Mouse (Mus musculus) hindbrain, embryonic 15.5 days (tissue): ENCODE measurements around the gene Clns1a. TPM values are rescaled to one million over a fixed set of nuclear protein-coding genes. Genes with fewer than 3 reads are reported as not detected.

Experiments used
- ATAC-seq: fragments of 200-750 bp; cut with Nextera tagmentation; 2 replicates; pipeline ENCODE4 v1.8.0; 2017; ENCODE audit warnings: low read depth, moderate number of reproducible peaks, moderate TSS enrichment; ENCODE audit not compliant: low FRiP score
- H3K27ac ChIP-seq: fragments of 300-500 bp; sonication (generic); replicated peaks from 2 replicates; pipeline ENCODE4 v1.5.1; 2015; ENCODE audit warnings: mild to moderate bottlenecking, inconsistent platforms
- H3K27me3 ChIP-seq: fragments of 300-500 bp; sonication (generic); 2 replicates; pipeline ENCODE4 v1.6.1; 2015; ENCODE audit warnings: control low read depth, inconsistent platforms
- H3K36me3 ChIP-seq: fragments of 300-500 bp; sonication (generic); 2 replicates; pipeline ENCODE4 v1.6.1; 2015; ENCODE audit warnings: control low read depth, inconsistent platforms
- H3K4me1 ChIP-seq: fragments of 300-500 bp; sonication (generic); replicated peaks from 2 replicates; pipeline ENCODE4 v1.6.1; 2015; ENCODE audit warnings: control low read depth, inconsistent platforms
- H3K4me2 ChIP-seq: fragments of 300-500 bp; sonication (generic); 2 replicates; pipeline ENCODE4 v1.6.1; 2015; ENCODE audit warnings: moderate library complexity, mild to moderate bottlenecking, inconsistent platforms
- H3K4me3 ChIP-seq: fragments of 300-500 bp; sonication (generic); 2 replicates; pipeline ENCODE4 v1.5.1; 2015; ENCODE audit warnings: mild to moderate bottlenecking, inconsistent platforms
- H3K9ac ChIP-seq: fragments of 300-500 bp; sonication (generic); 2 replicates; pipeline ENCODE4 v1.6.1; 2015; ENCODE audit warnings: inconsistent platforms
- H3K9me3 ChIP-seq: fragments of 300-500 bp; sonication (generic); 2 replicates; pipeline ENCODE4 v1.6.1; 2016; ENCODE audit warnings: control low read depth, inconsistent platforms
- WGBS: fragments of 180-500 bp; shearing (Covaris S2); methylation state at CpG from one replicate; pipeline ENCODE4 v1.1.7; 2015; 5-methylcytosine and 5-hydroxymethylcytosine counted together
- polyA plus RNA-seq: library from polyadenylated mRNA; unstranded; fragments of >200 nt; fragmentation: Nextera tagmentation; extraction: Ambion mirVana; gene quantifications from 2 replicates; pipeline ENCODE4 v1.2.1, GENCODE M21; 2015

Clns1a gene
- polyA plus RNA-seq, 1 experiment from 2014 or later: 174 TPM

DNA sequence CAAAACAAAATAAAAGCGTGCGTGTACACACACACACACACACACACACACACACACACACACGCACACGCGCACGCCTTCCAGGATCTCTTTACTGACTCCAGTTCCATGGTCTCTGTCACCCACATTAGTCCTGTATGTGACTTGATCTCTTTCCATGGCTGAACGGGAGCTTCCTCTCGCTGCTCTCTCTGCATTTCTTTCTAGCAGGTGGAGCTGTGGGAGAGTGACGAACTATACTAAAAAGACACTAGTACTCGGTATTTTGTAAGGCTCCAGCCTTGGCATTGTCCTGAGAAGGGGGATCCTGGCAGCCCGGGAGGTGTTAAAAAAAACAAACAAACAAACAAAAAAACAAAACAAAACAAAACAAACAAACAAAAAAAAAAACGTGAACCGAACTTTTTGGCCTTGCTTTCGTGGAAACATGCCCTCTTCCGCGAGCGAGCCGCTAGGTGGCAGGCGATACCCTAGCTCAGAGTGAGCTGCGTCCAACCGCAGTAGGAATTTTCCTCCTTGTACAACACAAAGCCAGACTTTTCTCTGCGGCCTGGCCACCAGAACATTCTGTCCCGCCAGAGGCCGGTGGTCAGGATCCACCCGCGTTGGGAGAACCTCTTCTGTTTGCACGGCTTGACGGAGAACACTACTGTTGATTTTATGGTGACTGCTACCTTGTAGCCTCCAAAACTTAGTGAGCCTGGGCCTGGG is 51.5 kb downstream of the Clns1a start:
- H3K4me1 ChIP-seq: peaks cover 5% of the 10 kb centered on the region
- H3K27me3 ChIP-seq: no peaks in the 10 kb centered on the region
- H3K9me3 ChIP-seq: no peaks in the 10 kb centered on the region
- H3K27ac ChIP-seq: no peak overlapping the region
- H3K36me3 ChIP-seq: no peaks in the 10 kb centered on the region
- peak; percentile 76 for ATAC-seq
- WGBS: 25% methylated on average over 28 of the region's 28 CpGs
- no peak overlapping the region for H3K4me3 ChIP-seq
- H3K4me2 ChIP-seq: peak overlapping the region; percentile 35
- H3K9ac ChIP-seq: no peak overlapping the region

DNA sequence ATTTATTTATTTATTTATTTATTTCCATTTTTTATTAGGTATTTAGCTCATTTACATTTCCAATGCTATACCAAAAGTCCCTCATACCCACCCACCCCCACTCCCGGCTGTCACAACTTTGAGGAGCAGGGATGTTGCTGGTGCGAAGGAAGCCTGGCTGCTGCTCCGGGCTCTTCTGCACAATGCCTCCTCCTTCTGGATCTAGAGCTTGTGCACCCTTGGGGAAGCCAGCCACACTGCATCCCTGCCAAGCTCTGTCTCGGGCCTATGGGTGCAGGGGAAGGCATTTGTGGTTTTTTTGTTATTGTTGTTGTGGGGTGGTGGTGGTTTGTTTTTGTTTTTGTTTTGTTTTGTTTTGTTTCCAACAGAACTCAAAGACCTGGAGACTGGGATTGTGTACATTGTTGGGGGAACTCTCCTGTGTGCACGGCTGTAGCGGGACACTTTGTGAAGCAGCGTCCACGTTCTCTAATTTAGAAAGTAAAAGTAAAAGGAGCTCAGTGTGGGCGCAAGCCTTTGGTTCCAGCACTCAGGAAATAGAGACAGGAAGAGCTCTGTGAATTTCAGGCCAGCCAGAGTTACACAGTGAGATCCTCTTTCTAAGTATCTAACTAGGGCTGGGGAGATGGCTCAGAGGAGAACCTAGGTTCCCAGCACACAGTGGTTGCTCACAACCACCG is 52.2 kb downstream of the Clns1a start:
- WGBS: 56% methylated on average over 10 of the region's 10 CpGs
- Histone ChIP-seq H3K4me2 (peak overlapping the region; percentile 35), H3K27ac (peak overlapping the region; percentile 23; the same call in 1 of the 2 replicates), H3K9ac (no peak overlapping the region), H3K36me3 (no peaks in the 10 kb centered on the region), H3K4me3 (0 out of 2 replicates have a peak overlapping the region, but pooled peaks have one; percentile 4), H3K27me3 (no peaks in the 10 kb centered on the region), H3K4me1 (peaks cover 5% of the 10 kb centered on the region), H3K9me3 (no peaks in the 10 kb centered on the region)
- ATAC-seq: peak; percentile 39; the same call in 1 of the 2 replicates

DNA sequence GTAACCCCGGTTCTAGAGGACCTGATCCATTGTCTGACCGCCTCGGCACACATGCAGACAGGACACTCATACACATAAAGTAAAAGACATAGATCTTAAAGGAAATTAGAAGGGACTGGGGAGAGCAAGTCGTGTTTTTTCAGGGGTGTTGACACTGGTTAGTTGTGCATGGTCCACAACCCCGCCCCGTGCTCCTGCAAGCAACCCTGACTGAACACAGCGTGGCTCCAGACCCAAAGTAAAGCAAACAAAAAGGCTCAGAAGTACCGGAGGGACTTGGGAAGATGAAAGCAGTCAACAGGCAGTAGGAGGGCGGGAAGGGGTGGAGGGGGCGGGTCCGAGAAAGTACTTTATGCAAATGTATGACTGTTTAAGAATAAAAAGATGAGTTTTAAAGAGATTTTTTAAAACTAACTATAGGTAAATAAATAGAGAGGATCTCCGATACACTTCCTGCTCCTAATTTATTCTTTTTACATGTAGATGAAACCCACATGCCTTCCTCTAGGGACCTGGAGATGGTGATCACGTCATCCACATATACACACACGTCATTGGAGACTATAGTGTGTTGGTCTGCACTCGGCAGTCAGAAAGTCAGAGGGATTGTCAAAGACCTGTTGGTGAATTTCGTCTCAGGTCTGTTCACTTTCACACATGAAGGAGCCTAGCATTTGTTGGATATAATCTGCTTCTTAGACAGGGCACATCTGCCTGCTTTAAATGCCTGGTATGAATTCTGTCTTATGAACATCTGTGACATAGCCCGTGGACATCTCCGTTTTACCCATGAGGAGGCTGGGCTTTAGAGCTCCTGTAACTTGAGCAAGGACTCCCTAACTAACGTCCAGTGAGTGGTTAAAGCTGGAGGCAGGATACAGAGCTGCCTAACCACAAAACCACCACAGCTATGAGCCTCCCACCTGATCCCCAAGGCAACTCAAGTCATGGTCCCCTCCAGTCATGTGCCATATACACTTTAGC is 53.1 kb downstream of the Clns1a start:
- Histone ChIP-seq H3K36me3 (no peaks in the 10 kb centered on the region), H3K4me1 (peaks cover 5% of the 10 kb centered on the region), H3K4me3 (0 out of 2 replicates have a peak overlapping the region, but pooled peaks have one; percentile 4), H3K9ac (no peak overlapping the region), H3K27me3 (no peaks in the 10 kb centered on the region), H3K27ac (peak overlapping the region; percentile 23; the same call in 1 of the 2 replicates), H3K9me3 (no peaks in the 10 kb centered on the region), H3K4me2 (peak overlapping the region; percentile 24; the same call in 1 of the 2 replicates)
- ATAC-seq: no peak
- 24% methylated on average over 19 of the region's 19 CpGs for WGBS

DNA sequence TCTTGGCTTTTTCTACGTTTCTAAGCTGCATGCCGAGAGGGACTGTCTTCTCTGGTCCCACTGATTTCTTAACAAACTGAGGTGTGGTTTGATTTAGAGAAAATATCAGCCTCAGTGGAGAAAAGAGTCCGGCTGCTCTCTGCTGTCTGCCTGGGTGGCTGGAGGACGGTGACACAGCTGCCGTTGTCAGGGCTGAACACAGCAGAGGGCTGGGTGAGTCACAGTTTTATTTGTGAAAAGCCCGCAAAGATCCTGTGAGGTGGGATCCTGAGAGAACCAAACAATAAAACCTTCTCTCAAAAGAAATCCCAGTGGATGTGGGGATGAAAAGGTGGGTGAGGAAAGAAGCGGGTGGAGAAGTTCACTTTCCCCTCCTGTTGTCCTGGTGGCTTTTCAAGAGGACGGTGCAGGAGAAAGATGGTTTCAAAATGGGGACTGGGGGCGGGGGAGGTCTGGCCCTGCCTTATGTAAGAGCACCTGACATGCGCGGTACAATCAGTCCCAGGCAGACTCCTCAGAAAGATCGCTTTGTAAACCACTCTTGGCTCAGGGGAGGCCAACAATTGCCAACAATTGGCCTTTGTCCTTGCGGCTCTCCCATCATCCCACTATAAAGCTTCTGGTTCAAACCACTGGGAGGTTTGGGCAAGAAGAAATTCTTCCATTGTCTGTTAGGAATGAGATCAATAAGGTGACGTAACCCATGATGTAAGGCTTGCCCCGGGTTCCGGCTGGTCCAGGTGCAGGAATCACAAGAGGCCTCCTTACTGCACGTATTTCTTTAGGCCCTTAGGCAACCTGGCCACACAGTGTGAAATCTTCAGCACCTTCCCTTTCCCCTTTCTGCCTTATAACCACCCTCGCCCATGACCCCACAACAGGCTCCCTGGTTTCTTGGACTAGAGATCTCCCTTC is 60.8 kb downstream of the Clns1a start:
- H3K27me3 ChIP-seq: no peaks in the 10 kb centered on the region
- H3K36me3 ChIP-seq: no peaks in the 10 kb centered on the region
- ATAC-seq: peak; percentile 93
- H3K4me3 ChIP-seq: peak overlapping the region; percentile 11
- WGBS: 24% methylated on average over 18 of the region's 18 CpGs
- peak overlapping the region; percentile 62 for H3K27ac ChIP-seq
- peak overlapping the region; percentile 50 for H3K4me2 ChIP-seq
- peaks cover 10% of the 10 kb centered on the region for H3K4me1 ChIP-seq
- no peaks in the 10 kb centered on the region for H3K9me3 ChIP-seq
- 0 out of 2 replicates have a peak overlapping the region, but pooled peaks have one; percentile 14 for H3K9ac ChIP-seq

DNA sequence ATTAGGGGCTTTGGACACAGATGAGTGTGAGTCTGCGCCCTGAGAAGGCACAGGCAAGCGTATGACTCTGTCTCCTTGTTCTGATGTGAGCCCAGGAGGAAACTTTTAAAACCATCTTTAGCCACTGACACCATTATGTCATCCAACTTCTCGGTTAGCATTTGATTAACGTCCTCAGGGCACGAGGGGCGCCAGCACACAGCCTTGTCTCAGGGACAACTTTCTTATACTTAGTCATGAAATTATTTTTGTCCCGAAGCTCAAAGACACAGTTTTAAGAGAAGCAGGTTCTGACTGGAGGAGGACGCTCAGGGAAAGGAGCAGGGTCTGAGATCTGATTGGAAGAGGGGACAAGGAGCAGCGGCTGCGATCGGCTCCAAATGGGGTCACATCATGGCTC is 68.2 kb downstream of the Clns1a start:
- Histone ChIP-seq H3K9me3 (no peaks in the 10 kb centered on the region), H3K27me3 (no peaks in the 10 kb centered on the region), H3K27ac (no peak overlapping the region), H3K9ac (no peak overlapping the region), H3K4me1 (no peaks in the 10 kb centered on the region), H3K36me3 (no peaks in the 10 kb centered on the region), H3K4me2 (no peak overlapping the region), H3K4me3 (no peak overlapping the region)
- no peak for ATAC-seq
- WGBS: 81% methylated on average over 11 of the region's 11 CpGs

DNA sequence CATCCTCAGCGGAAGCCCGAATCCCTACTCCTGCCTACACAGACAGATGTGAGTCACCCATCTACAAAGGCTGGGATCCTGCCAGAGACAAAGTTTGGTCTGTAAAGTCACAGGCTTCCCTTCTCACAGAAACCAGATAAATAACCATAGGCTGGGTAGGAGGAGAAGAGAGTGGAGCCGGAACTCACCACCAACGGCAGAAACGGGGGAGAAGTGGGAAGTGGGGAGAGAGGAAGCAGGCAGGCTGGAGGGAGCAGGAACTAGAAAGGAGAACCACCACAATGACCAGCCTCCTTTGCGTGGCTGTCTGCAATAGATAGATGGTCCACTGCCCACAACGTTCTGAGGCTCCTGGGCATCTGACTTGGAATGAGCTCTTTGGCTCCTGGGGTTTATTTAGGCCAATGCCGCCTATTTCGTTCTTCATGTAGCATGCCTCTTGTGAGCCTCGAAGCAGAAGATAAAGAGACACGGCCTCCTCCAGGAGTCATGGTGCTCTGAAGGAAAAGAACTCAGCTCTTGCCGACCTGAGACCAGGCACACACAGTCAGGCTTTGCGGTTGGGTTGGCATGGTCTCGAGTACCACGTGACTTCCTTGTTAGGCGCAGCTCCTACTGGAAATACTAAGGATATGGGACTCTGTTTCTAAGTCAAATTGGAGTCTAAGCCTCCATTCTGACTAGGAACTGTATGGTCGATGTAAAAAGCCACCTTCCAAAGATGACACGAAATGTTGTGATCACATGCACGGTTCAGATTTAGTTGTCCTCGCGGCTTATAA is 68.9 kb downstream of the Clns1a start:
- no peak overlapping the region for H3K4me3 ChIP-seq
- no peak overlapping the region for H3K27ac ChIP-seq
- no peak overlapping the region for H3K4me2 ChIP-seq
- no peak for ATAC-seq
- H3K9me3 ChIP-seq: no peaks in the 10 kb centered on the region
- WGBS: 88% methylated on average over 21 of the region's 21 CpGs
- no peak overlapping the region for H3K9ac ChIP-seq
- no peaks in the 10 kb centered on the region for H3K4me1 ChIP-seq
- H3K27me3 ChIP-seq: no peaks in the 10 kb centered on the region
- H3K36me3 ChIP-seq: no peaks in the 10 kb centered on the region

DNA sequence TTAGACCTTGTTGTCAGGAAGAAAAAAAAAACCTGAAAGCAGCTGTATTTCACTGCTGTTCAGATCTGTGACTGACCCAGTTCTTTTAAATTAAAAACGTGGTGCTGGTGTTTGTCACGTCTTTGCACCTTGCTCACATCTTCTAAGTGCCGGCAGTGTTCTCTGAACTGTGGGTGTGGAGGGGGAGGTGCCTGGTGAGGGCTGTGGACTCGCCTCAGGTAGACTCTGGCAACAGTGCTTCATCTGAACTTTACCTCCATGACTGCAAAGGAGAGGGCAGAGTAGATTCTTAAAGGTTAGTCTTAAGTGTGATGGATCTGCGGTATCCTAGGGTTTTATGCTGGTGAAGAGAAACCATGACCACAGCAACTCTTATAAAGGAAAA is 69.5 kb downstream of the Clns1a start:
- Histone ChIP-seq H3K9ac (no peak overlapping the region), H3K27ac (no peak overlapping the region), H3K27me3 (no peaks in the 10 kb centered on the region), H3K9me3 (no peaks in the 10 kb centered on the region), H3K4me1 (no peaks in the 10 kb centered on the region), H3K4me3 (no peak overlapping the region), H3K4me2 (no peak overlapping the region), H3K36me3 (no peaks in the 10 kb centered on the region)
- WGBS: 89% methylated on average over 5 of the region's 5 CpGs
- ATAC-seq: no peak

DNA sequence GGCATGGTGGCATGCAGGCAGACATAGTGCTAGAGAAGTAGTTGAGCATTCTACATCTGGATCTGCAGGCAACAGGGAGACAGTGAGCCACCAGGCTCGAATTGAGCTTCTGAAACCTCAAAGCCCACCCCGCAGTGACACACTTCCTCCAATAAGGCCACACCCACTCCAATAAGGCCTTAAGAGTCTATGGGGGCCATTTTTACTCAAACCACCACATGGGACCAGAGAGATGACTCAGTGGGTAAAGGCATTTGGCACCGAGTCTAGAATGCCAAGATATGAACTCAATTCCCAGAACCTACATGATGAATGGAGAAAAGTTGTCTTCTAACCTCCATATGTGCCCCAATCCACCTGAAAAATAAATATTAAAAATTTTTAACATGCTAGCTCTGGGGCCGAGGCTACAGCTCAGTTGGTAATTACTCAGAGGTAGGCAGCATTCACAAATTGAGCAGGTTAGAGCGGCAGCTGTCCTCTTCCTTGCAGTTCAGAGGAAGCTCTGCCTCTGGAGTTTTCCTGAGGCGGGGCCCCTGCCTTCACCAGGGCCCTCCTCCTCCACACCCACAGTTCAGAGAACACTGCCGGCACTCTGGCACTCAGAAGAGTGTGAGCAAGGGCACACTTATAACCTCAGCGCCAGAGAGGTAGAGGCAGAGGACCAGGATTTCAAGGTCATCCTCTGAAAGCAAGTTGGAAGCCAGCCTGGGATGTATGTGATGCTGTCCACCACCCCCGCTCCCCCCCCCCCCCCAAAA is 70.2 kb downstream of the Clns1a start:
- 87% methylated on average over 9 of the region's 9 CpGs for WGBS
- Histone ChIP-seq H3K9me3 (no peaks in the 10 kb centered on the region), H3K4me1 (no peaks in the 10 kb centered on the region), H3K27me3 (no peaks in the 10 kb centered on the region), H3K4me2 (no peak overlapping the region), H3K9ac (no peak overlapping the region), H3K27ac (no peak overlapping the region), H3K4me3 (no peak overlapping the region), H3K36me3 (no peaks in the 10 kb centered on the region)
- no peak for ATAC-seq

DNA sequence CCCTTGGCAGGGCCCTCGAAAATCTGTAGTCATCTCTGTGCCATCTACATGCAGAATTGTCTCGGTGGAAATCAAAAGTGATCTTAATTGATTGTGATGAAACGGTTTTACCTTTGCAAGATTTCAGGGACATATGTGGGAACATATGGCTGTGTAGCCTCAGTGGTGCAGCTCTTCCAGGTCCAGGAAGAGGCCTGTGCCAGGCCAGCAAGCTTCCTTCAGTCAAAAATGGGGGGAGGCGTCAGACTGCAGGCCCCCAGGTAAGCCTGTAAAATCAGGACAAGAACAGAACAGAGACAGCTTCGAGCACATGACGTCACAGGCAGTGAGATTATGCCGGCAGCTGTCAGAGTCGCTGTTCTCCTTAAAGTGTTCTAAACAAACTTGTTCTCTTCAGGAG is 71.4 kb downstream of the Clns1a start:
- Histone ChIP-seq H3K4me1 (no peaks in the 10 kb centered on the region), H3K27me3 (no peaks in the 10 kb centered on the region), H3K9ac (no peak overlapping the region), H3K36me3 (no peaks in the 10 kb centered on the region), H3K27ac (no peak overlapping the region), H3K9me3 (no peaks in the 10 kb centered on the region), H3K4me2 (no peak overlapping the region), H3K4me3 (no peak overlapping the region)
- 82% methylated on average over 8 of the region's 8 CpGs for WGBS
- no peak for ATAC-seq

DNA sequence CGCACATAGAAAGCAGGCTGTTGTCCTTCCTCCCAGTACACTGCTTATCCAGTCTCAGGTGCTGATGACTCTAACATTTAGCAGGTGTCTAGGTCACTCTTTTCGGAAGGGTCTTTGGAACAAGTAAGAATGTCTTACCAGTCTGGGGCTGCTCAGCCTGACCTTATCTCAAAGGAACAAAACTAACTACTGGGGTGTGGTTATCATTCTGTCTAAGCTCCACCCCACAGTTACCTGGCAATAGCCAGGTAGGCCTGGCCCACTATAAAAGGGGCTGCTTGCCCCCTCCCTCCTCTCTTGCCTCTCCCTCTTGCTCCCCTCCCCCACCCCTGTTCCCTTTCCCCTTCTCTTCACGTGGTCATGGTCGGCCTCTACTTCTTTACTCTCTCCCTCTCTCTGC is 72.6 kb downstream of the Clns1a start:
- Histone ChIP-seq H3K4me1 (no peaks in the 10 kb centered on the region), H3K4me2 (no peak overlapping the region), H3K27ac (no peak overlapping the region), H3K27me3 (no peaks in the 10 kb centered on the region), H3K36me3 (no peaks in the 10 kb centered on the region), H3K4me3 (no peak overlapping the region), H3K9ac (no peak overlapping the region), H3K9me3 (no peaks in the 10 kb centered on the region)
- 87% methylated on average over 4 of the region's 4 CpGs for WGBS
- no peak for ATAC-seq
